Mouse (Mus musculus): ENCODE results near the gene Zfr2. TPM values are rescaled to one million over a fixed set of nuclear protein-coding genes. Genes with fewer than 3 reads are reported as not detected.
A peak's percentile ranks its signal among the peaks of the same experiment; 100 is the strongest.
"Not testable (repeated sequence)": the region's sequence is repeated elsewhere in the genome, so short reads cannot be mapped to it uniquely, and the experiment has no call there.

Gene Zfr2
- polyA plus RNA-seq, 1 experiment from 2014 or later = 7.9 TPM

DNA sequence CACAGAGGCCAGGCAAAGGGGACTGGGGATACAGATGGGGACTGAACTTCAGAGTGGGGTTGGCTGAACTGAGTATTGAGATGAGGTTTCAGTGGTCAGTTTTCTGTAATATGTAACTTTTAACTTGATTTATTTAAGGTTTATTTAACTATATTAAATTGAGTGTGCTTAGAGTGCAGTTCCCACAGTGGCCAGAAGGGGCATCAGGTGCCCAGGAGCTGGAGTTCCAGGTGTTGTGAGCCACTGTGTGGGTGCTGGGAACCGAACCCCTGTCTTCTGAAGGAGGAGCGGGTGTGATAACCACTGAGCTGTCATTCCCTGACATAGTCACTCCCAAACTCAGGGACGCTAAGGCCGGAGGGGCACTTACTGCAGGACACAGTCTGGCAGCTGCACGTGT is 22.8 kb upstream of the Zfr2 start:
- Histone ChIP-seq H3K4me1 (replicated peaks) (no peaks in the 10 kb centered on the region), H3K9me3 (0 out of 2 replicates have a peak, but pooled peaks cover 5% of the 10 kb centered on the region), H3K4me2 (replicated peaks) (no peak overlapping the region), H3K27ac (no peak overlapping the region), H3K27me3 (replicated peaks) (no peaks in the 10 kb centered on the region), H3K36me3 (no peaks in the 10 kb centered on the region), H3K4me3 (replicated peaks) (no peak overlapping the region), H3K9ac (no peak overlapping the region)
- 97% methylated on average over 5 of the region's 5 CpGs for WGBS
- ATAC-seq = no peak

GRCm38 (mm10) chr10:81216260-81216659 is 16.7 kb upstream of the Zfr2 start:
- Histone ChIP-seq H3K4me2 (replicated peaks) (no peak overlapping the region), H3K9ac (no peak overlapping the region), H3K27ac (no peak overlapping the region), H3K9me3 (no peaks in the 10 kb centered on the region), H3K27me3 (replicated peaks) (no peaks in the 10 kb centered on the region), H3K36me3 (no peaks in the 10 kb centered on the region), H3K4me1 (replicated peaks) (no peaks in the 10 kb centered on the region; the same call in 1 of the 2 replicates), H3K4me3 (replicated peaks) (no peak overlapping the region)
- 88% methylated on average over 6 of the region's 6 CpGs for WGBS
- no peak for ATAC-seq

DNA sequence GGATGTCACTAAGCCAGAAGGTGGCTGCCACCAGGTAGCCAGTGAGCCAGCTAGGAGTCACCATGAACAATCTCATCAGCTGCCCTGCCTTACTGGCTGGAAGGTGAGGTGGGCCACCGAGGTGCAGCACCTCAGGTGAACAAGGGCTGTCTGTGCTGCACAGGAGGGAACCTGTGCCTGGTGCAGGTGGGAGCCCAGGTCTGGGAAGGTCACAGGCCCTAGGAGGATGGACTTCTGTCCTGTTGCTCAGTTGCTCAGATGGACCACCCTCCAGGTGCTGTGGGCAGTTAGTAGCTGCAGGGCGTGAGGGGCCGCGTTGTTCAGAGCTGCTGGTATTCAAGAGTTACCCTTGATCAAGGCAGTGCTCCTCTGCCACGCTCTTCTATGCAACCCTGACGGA is 16.1 kb upstream of the Zfr2 start:
- peaks cover 4% of the 10 kb centered on the region for H3K4me1 ChIP-seq (replicated peaks)
- H3K9me3 ChIP-seq = no peaks in the 10 kb centered on the region
- no peak overlapping the region for H3K4me3 ChIP-seq (replicated peaks)
- ATAC-seq = no peak
- H3K4me2 ChIP-seq (replicated peaks) = no peak overlapping the region
- no peak overlapping the region for H3K27ac ChIP-seq
- no peak overlapping the region for H3K9ac ChIP-seq
- 82% methylated on average over 6 of the region's 6 CpGs for WGBS
- H3K36me3 ChIP-seq = no peaks in the 10 kb centered on the region
- no peaks in the 10 kb centered on the region for H3K27me3 ChIP-seq (replicated peaks)

DNA sequence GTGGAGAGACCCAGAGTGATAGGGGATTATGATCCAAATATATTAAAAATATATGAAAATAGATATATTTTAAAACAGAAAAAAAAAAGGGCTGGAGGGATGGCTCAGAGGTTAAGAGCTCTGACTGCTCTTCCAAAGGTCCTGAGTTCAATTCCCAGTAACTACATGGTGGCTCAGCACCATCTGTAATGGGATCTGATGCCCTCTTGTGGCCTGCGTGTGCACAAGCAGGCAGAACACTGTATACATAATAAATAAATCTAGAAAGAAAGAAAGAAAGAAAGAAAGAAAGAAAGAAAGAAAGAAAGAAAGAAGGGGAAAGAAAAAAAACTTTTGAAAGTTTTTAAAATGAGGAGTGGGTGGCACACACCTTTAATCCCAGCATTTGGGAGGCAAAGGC is 15.7 kb upstream of the Zfr2 start:
- ATAC-seq = not testable (repeated sequence)

DNA sequence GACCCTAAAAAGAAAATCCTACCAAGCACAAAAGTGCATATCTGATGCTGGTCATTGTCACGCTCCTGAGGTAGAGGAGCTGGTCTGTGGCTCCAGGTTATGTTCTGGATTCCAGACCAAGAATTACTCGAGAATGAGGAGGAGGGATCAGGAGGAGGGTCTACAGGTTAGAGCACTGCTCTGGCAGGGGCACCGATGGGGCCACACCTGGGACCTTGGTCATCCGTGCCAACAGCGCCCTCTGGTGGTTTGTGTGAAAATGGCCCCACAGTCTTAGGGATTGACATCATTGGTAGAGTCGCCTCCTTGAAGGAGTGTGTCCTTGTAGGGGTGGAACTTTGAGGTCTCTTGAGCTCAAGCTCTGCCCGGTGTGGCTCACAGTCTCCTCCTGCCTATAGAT is 15.0 kb upstream of the Zfr2 start:
- H3K4me2 ChIP-seq (replicated peaks) = no peak overlapping the region
- WGBS = 32% methylated on average over 7 of the region's 7 CpGs
- ATAC-seq = peak; percentile 68

More for the DNA sequence above, 15.7 kb upstream of the Zfr2 start:
- not testable (repeated sequence) for H3K9ac ChIP-seq; H3K36me3 ChIP-seq; H3K4me2 ChIP-seq (replicated peaks); H3K4me1 ChIP-seq (replicated peaks); H3K27me3 ChIP-seq (replicated peaks); H3K4me3 ChIP-seq (replicated peaks); H3K27ac ChIP-seq; H3K9me3 ChIP-seq
- 14% methylated on average over 1 of the region's 1 CpGs for WGBS

GRCm38 (mm10) chr10:81221402-81222015 is 11.4 kb upstream of the Zfr2 start:
- peak; percentile 88 for ATAC-seq
- no peak overlapping the region for H3K4me3 ChIP-seq (replicated peaks)
- WGBS = 74% methylated on average over 5 of the region's 5 CpGs
- H3K27ac ChIP-seq = peak overlapping the region; percentile 51; the same call in 1 of the 2 replicates
- no peaks in the 10 kb centered on the region for H3K27me3 ChIP-seq (replicated peaks)
- H3K36me3 ChIP-seq = no peaks in the 10 kb centered on the region
- H3K4me2 ChIP-seq (replicated peaks) = no peak overlapping the region; the same call in 1 of the 2 replicates
- peaks cover 7% of the 10 kb centered on the region for H3K4me1 ChIP-seq (replicated peaks)
- no peaks in the 10 kb centered on the region for H3K9me3 ChIP-seq
- H3K9ac ChIP-seq = no peak overlapping the region

More for the DNA sequence above, 15.0 kb upstream of the Zfr2 start:
- Histone ChIP-seq H3K4me3 (replicated peaks) (no peak overlapping the region), H3K9ac (no peak overlapping the region), H3K27me3 (replicated peaks) (no peaks in the 10 kb centered on the region), H3K4me1 (replicated peaks) (peaks cover 7% of the 10 kb centered on the region), H3K27ac (no peak overlapping the region), H3K36me3 (no peaks in the 10 kb centered on the region), H3K9me3 (no peaks in the 10 kb centered on the region)

- H3K9me3 ChIP-seq; H3K27me3 ChIP-seq (replicated peaks); H3K36me3 ChIP-seq; ATAC-seq; H3K4me3 ChIP-seq (replicated peaks); H3K27ac ChIP-seq; H3K4me1 ChIP-seq (replicated peaks); H3K4me2 ChIP-seq (replicated peaks); H3K9ac ChIP-seq: not testable (repeated sequence)
- 64% methylated on average over 2 of the region's 2 CpGs for WGBS
Observed at GRCm38 (mm10) chr10:81223731-81224130, 9.2 kb upstream of the Zfr2 start.

DNA sequence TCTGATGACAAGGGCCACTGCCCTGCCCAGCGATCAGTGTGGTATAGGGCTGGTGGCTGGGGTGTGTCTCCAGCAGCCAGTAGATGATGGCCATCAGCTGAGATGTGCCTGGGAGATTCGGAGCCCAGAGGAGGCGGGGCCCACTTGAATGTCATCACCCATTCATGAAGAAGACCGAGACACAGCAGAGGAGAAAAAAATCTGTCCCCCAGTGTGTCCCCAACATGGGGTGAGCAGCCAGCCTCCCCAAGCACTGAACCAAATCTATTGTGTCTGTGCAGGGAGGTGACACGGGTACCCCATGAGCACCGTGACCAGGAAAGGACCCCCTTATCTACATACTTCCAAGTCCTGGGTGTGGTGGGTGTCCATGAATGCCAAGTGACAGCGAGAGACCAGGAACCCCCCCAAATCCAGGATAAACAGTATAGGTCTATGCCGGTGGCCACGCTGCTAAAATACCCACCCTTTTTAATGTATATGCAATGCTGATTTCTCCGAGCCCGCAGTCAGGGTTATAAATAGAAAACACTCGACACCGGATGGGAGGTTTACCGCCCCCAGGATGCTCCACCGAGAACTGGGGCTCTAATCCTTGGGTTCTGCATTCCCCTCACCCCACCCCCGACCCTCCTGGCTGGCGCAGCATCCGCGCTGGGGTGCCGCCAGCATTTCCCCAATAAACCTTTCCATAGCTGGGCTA is 3.1 kb upstream of the Zfr2 start:
- Histone ChIP-seq H3K27ac (no peak overlapping the region), H3K9me3 (no peaks in the 10 kb centered on the region), H3K36me3 (no peaks in the 10 kb centered on the region), H3K4me1 (replicated peaks) (peaks cover 22% of the 10 kb centered on the region), H3K9ac (peak overlapping the region; percentile 5; the same call in 1 of the 2 replicates), H3K4me3 (replicated peaks) (peak overlapping the region; percentile 19), H3K4me2 (replicated peaks) (peak overlapping the region; percentile 14), H3K27me3 (replicated peaks) (peaks cover 31% of the 10 kb centered on the region)
- ATAC-seq = no peak
- WGBS = 18% methylated on average over 20 of the region's 20 CpGs

DNA sequence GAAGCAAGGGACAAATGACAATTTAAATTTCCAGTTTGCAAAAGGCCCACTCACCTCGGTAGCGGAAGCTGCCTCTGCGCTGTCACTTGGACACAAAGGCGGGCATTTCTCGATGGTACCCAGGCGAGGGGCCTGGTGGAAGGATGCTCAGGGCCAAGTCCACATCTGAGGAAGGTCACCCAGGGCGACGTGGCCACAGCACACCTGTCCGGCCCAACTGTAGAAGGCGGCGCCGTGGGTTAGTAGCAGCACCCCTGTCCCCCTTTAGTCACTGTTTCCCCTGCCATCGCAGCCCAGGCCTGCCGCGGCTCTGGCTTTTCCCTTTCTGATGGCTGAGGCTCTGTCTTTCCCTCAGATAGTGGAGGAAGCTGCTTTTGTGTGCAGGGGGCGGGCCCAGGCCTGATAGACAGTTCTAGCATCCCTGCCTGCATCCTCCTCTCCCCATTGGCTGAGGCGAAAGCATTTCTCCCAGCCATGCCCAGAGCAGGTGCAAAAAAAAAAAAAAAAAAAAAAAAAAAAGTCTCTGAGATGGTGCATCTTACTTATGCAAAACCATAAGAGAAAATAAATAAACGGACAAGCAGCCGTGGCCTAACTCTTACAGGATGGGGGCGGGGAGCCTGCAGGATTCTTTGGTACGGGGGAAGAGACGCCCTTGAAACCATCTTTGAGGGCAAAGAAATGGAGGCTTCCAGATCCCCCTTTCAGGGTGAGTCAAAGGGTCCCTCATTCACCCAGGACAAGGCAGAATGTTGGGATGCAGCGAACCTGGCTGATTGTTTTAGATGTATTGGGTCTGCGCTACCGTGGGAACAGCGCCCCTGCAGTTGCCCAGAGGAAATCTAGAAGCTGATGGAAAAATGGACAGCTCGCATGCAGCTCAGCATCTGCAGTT is 2.3 kb upstream of the Zfr2 start, which contains the start of gene Atcay:
Atcay (minus strand) TSS at position 396 of the 895 bp plus-strand sequence.
- 13% methylated on average over 27 of the region's 27 CpGs for WGBS
- ATAC-seq = no peak
- Histone ChIP-seq H3K36me3 (no peaks in the 10 kb centered on the region), H3K4me3 (replicated peaks) (peak within 1 kb of the TSS; percentile 19), H3K4me2 (replicated peaks) (peak within 1 kb of the TSS; percentile 14), H3K9me3 (no peaks in the 10 kb centered on the region), H3K9ac (peak within 1 kb of the TSS; percentile 5; the same call in 1 of the 2 replicates), H3K27ac (no peak within 1 kb of the TSS), H3K4me1 (replicated peaks) (peaks cover 22% of the 10 kb centered on the region), H3K27me3 (replicated peaks) (peaks cover 31% of the 10 kb centered on the region)

GRCm38 (mm10) chr10:81231436-81231835 is 1.5 kb upstream of the Zfr2 start:
- no peak for ATAC-seq
- Histone ChIP-seq H3K27me3 (replicated peaks) (peaks cover 31% of the 10 kb centered on the region), H3K9me3 (no peaks in the 10 kb centered on the region), H3K27ac (no peak overlapping the region), H3K9ac (no peak overlapping the region), H3K4me1 (replicated peaks) (peaks cover 22% of the 10 kb centered on the region), H3K4me2 (replicated peaks) (no peak overlapping the region), H3K4me3 (replicated peaks) (no peak overlapping the region), H3K36me3 (no peaks in the 10 kb centered on the region)
- WGBS = 53% methylated on average over 7 of the region's 7 CpGs

DNA sequence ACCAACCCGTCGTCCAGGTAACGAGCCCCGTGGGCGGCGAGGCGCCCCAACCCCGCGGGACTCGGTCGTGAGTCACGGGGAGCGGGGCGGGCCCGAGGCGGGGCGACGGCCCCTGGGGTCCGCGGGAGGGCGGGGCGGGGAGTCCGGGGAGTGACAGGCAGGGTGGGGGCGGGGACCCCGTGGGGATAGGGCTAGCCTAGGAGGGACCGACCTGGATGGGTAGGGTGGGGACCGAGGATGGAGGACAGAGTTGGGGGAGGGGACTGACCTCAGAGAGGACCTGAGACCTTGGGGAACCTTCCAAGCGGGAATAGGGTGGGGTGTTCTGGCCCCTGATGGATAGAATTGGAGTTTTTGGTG is 251 bp downstream of the Zfr2 start:
- H3K9me3 ChIP-seq = no peaks in the 10 kb centered on the region
- H3K4me1 ChIP-seq (replicated peaks) = peaks cover 22% of the 10 kb centered on the region
- H3K4me3 ChIP-seq (replicated peaks) = peak overlapping the region; percentile 76
- under 1% methylated on average over 24 of the region's 28 CpGs for WGBS
- H3K27me3 ChIP-seq (replicated peaks) = peaks cover 33% of the 10 kb centered on the region
- peak overlapping the region; percentile 72 for H3K4me2 ChIP-seq (replicated peaks)
- no peaks in the 10 kb centered on the region for H3K36me3 ChIP-seq
- peak overlapping the region; percentile 58 for H3K27ac ChIP-seq
- ATAC-seq = peak; percentile 75
- peak overlapping the region; percentile 77 for H3K9ac ChIP-seq

- Histone ChIP-seq H3K4me2 (replicated peaks) (peak overlapping the region; percentile 72; the same call in 1 of the 2 replicates), H3K4me1 (replicated peaks) (peaks cover 22% of the 10 kb centered on the region), H3K27me3 (replicated peaks) (peaks cover 29% of the 10 kb centered on the region), H3K27ac (peak overlapping the region; percentile 32; the same call in 1 of the 2 replicates), H3K9me3 (no peaks in the 10 kb centered on the region), H3K4me3 (replicated peaks) (0 out of 2 replicates have a peak overlapping the region, but pooled peaks have one; percentile 76), H3K36me3 (no peaks in the 10 kb centered on the region), H3K9ac (no peak overlapping the region; the same call in 1 of the 2 replicates)
- WGBS = 84% methylated on average over 6 of the region's 6 CpGs
- no peak for ATAC-seq
Observed at GRCm38 (mm10) chr10:81234206-81234605, 1.3 kb downstream of the Zfr2 start.
